Mouse (Mus musculus) splenic B cell, adult 2 months (primary cell): Measurements from ENCODE around the gene Mfsd14a.
"Not testable (repeated sequence)": the region's sequence is repeated elsewhere in the genome, so short reads cannot be mapped to it uniquely, and the experiment has no call there.

Source experiments
- DNase-seq: peaks from one replicate; pipeline ENCODE4 v3.0.0-alpha.2; 2011; ENCODE audit warnings: low read depth, low spot score
- H3K27me3 ChIP-seq: 2 replicates; pipeline ENCODE4 v1.6.1; 2012; ENCODE audit warnings: mild to moderate bottlenecking, low read length, moderate library complexity, mixed read lengths; ENCODE audit not compliant: control insufficient read depth, poor library complexity, insufficient read depth, severe bottlenecking
- H3K36me3 ChIP-seq: 2 replicates; pipeline ENCODE4 v1.6.1; 2012; ENCODE audit warnings: mild to moderate bottlenecking, low read length, moderate library complexity, mixed read lengths; ENCODE audit not compliant: control insufficient read depth, poor library complexity, insufficient read depth, severe bottlenecking

Gene Mfsd14a

GRCm38 (mm10) chr3:116661288-116661869 lies 1.1 kb downstream of the Mfsd14a start:
- no peaks in the 10 kb centered on the region for H3K36me3 ChIP-seq
- no peaks in the 10 kb centered on the region for H3K27me3 ChIP-seq
- no peak for DNase-seq

- Histone ChIP-seq H3K27me3 (no peaks in the 10 kb centered on the region), H3K36me3 (no peaks in the 10 kb centered on the region)
- DNase-seq, result no peak
Measured at GRCm38 (mm10) chr3:116659856-116660430, 2.5 kb downstream of the Mfsd14a start.

GRCm38 (mm10) chr3:116658928-116659565 lies 3.4 kb downstream of the Mfsd14a start:
- H3K36me3 ChIP-seq, result no peaks in the 10 kb centered on the region
- DNase-seq, result no peak
- no peaks in the 10 kb centered on the region for H3K27me3 ChIP-seq

GRCm38 (mm10) chr3:116656184-116656965 lies 6.1 kb downstream of the Mfsd14a start:
- peak; percentile 38 for DNase-seq
- no peaks in the 10 kb centered on the region for H3K27me3 ChIP-seq
- no peaks in the 10 kb centered on the region for H3K36me3 ChIP-seq

GRCm38 (mm10) chr3:116654051-116654450 lies 8.4 kb downstream of the Mfsd14a start:
- H3K36me3 ChIP-seq, DNase-seq, H3K27me3 ChIP-seq: not testable (repeated sequence)

- peaks cover 4% of the 10 kb centered on the region; the same call in 1 of the 2 replicates for H3K36me3 ChIP-seq
- no peak for DNase-seq
- H3K27me3 ChIP-seq, result no peaks in the 10 kb centered on the region
Measured at GRCm38 (mm10) chr3:116653278-116653945, 9.1 kb downstream of the Mfsd14a start.

- Histone ChIP-seq H3K36me3 (peaks cover 6% of the 10 kb centered on the region; the same call in 1 of the 2 replicates), H3K27me3 (no peaks in the 10 kb centered on the region)
- no peak for DNase-seq
Measured at GRCm38 (mm10) chr3:116652033-116652446, 10.4 kb downstream of the Mfsd14a start.

GRCm38 (mm10) chr3:116650698-116651097 lies 11.8 kb downstream of the Mfsd14a start:
- H3K36me3 ChIP-seq, result peaks cover 8% of the 10 kb centered on the region; the same call in 1 of the 2 replicates
- no peak for DNase-seq
- no peaks in the 10 kb centered on the region for H3K27me3 ChIP-seq

- H3K27me3 ChIP-seq, result no peaks in the 10 kb centered on the region
- H3K36me3 ChIP-seq, result peaks cover 11% of the 10 kb centered on the region
- no peak for DNase-seq
Measured at GRCm38 (mm10) chr3:116648805-116649204, 13.7 kb downstream of the Mfsd14a start.

GRCm38 (mm10) chr3:116646387-116646786 lies 16.1 kb downstream of the Mfsd14a start:
- no peak for DNase-seq
- H3K36me3 ChIP-seq, result peaks cover 20% of the 10 kb centered on the region
- H3K27me3 ChIP-seq, result no peaks in the 10 kb centered on the region

GRCm38 (mm10) chr3:116642373-116642772 lies 20.1 kb downstream of the Mfsd14a start:
- DNase-seq, result no peak

GRCm38 (mm10) chr3:116641811-116642371 lies 20.6 kb downstream of the Mfsd14a start:
- no peak for DNase-seq
- Histone ChIP-seq H3K27me3 (no peaks in the 10 kb centered on the region), H3K36me3 (peaks cover 17% of the 10 kb centered on the region)

More at GRCm38 (mm10) chr3:116642373-116642772, 20.1 kb downstream of the Mfsd14a start:
- peaks cover 17% of the 10 kb centered on the region for H3K36me3 ChIP-seq
- H3K27me3 ChIP-seq, result no peaks in the 10 kb centered on the region

GRCm38 (mm10) chr3:116640024-116640423 lies 22.5 kb downstream of the Mfsd14a start:
- no peaks in the 10 kb centered on the region for H3K27me3 ChIP-seq

GRCm38 (mm10) chr3:116638572-116638971 lies 23.9 kb downstream of the Mfsd14a start:
- DNase-seq, result no peak
- Histone ChIP-seq H3K36me3 (peaks cover 20% of the 10 kb centered on the region), H3K27me3 (no peaks in the 10 kb centered on the region)

More at GRCm38 (mm10) chr3:116640024-116640423, 22.5 kb downstream of the Mfsd14a start:
- DNase-seq, result peak; percentile 24
- peaks cover 23% of the 10 kb centered on the region for H3K36me3 ChIP-seq
